Mouse (Mus musculus): Measurements from ENCODE around the gene Ttc28.

Gene Ttc28

DNA sequence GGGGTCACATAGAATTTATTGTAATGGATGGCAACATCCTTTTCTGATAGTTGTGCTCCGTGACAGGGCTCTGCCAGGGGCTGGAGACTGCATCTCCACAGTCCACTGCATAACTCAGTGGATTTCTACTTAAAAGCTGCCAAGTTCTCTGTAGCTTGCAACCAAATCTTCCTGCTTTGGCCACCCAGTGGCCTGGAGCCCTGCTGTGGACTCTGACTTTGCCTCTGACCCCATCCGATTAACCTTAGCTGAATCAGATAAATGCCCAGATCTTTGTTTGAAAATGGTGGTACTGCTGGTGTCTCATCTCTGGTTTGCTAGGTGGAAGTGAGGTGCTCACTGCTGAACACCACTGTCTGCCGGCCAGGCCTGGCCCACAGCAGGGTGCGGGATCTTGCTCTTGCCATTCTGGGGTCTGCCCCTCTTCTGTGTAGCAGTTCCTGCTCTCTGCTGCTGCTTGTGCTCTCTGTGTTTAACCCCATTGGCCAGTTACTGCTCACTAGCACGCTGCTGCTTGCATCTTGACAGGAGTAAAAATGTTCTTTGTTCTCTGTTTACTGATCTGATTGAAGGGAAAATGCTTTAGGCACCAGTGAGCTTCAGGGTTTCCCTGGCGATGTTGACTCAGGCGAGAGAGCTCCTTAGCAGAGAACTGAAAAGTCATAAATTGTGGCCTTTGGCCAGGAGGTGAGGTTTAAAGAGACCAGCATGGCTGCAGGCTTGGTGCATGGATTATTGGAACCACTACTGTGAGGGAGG is 219.1 kb downstream of the Ttc28 start:
- no peak for DNase-seq (ENCODE audit: low spot score)

DNA sequence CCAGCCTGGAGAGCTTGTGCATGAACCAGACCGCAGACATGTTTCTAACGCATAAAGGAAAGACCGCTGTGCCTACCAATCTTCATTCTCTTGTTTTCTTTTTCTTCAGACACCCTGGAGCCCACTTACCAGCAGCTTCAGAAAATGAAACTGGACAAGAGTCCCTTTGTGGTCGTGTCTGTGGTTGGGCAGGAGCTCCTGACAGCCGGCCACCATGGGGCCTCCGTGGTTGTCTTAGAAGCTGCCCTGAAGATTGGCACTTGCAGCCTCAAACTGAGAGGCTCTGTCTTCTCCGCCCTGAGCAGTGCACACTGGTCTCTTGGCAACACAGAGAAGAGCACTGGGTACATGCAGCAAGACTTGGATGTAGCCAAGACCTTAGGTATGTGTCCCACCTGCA is 221.0 kb downstream of the Ttc28 start:
- DNase-seq (ENCODE audit: low spot score) = no peak

DNA sequence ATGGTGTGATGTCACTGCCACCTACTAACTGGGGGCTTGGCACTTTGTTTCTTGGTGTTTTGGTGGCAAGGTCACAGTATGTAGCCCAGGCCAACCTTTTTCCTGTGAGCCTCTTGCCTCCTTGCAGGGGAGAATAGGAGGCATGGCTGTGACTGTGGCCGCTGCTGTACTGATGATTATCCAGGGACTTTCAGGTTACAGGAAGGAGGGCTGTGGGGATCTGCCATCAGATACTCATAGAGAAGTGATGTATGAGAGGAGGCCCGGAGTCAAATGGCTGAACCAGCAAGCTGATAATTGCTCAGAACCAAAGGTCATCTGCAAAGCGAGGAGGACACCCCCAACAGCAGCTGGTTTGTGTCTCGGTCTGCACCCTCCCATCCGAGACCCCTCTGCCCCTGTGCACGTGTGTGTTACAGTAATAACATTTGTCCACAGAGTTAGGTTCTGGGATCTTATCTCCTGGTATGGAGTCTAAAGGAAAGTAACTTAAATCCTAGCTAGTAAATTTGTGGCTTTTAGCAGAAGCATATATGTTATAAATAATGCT is 221.9 kb downstream of the Ttc28 start:
- no peak for DNase-seq (ENCODE audit: low spot score)

DNA sequence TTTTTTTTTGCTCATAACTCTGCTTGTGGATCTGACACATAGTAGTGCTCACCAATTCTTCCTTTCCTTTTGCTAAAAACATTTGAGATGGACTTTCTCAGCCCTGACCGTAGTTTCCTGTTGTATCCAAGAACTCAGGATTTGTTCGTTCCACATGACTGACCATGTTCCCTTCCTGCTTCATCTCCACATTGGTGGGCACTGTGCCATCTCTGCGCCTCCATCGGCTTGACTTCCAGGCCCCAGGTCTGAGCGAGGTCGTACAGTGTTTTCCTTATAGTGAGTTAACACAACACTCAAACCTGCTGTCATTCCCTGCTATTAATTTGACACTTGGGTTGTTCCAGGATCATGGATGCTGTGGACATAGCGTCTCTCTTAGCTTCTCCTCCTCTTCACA is 225.2 kb downstream of the Ttc28 start:
- peak; percentile 25 for DNase-seq (ENCODE audit: low spot score)

DNA sequence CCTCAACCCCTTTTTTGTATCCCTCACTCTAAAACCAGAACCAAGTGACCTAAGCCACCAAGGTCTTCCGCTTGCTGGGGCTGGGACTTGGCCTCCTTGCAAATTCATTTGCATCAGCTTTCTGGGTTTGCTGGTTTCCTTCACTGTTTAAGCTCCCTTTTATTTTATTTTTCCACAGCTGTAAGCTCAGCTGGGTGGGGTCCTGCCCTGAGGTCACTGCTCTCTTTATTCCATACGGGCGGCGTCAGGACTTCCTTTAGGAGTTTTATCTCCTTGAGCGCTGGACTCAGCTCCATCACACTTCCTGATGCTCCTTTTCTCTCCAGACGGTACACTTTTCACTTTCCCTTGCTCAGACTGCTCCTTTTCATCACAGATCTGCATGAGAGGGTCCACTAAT is 231.8 kb downstream of the Ttc28 start:
- DNase-seq (ENCODE audit: low spot score) = no peak

DNA sequence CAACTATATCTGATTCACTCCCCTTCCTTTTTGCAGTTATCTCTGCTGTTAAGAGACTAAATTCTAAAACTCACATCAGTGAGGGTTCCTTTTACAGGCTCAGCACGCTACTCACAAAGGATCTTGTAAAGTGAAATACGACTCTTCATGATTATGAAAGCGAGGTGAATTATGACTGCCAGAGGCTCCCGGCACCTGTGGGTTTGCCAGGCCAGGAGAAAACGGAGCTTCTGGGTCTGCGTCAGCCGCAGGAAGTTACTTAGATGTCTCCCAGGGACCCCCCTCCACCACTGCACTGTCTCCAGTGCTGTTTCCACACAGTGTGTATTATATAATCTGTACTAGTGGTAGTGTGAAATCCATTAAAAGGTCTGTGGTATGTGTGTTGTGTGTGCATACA is 233.6 kb downstream of the Ttc28 start:
- no peak for DNase-seq (ENCODE audit: low spot score)

DNA sequence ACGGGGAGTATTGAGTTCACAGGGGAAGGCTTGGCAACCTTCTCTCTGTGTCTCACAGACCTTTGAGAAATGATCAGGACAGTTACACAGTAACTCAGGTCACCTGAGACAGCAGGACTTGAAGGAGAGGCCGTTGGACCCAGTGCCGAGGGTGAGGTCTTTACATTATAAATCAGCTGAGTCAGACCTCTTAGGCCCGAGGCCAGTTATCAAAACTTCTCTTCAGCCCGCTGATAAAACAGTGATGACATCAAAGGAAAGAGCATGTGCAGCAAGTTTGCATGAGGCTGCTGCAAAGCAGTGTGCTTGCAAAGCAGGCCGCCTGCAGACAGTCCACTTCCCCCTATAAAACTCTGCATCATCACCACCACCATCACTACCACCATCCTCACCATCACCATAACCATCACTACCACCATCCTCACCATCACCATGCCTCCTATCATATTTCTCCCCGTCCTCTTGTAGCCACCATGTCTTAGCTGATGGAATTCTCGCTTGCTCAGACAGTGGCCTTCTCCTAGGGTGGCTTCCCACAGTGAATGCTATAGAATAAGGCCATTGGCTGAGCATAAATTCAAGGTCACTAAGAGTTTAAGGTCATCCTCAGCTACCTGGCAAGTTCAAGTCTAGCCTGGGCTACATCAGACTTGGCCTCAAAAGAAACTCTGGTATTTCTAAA is 234.2 kb downstream of the Ttc28 start:
- peak; percentile 16 for DNase-seq (ENCODE audit: low spot score)

DNA sequence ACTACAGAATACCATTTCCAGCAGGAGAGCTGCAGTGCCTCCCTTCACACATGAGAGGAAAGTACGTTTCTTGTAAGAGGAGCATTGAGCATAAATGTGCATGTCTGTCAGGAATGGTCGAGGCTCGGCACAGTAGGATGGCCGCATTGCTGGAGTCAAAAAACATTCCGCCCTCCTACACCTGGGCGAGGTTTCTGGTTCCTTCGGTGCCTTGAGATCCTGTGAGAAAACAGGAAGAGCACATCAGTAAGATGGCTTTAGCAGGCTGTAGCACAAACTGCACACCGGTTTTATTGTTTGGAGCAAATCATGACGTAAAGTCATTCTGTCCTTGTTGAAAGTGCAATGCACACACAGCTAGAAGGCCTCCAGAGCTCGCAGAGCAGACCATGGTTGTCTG is 235.0 kb downstream of the Ttc28 start:
- no peak for DNase-seq (ENCODE audit: low spot score)

DNA sequence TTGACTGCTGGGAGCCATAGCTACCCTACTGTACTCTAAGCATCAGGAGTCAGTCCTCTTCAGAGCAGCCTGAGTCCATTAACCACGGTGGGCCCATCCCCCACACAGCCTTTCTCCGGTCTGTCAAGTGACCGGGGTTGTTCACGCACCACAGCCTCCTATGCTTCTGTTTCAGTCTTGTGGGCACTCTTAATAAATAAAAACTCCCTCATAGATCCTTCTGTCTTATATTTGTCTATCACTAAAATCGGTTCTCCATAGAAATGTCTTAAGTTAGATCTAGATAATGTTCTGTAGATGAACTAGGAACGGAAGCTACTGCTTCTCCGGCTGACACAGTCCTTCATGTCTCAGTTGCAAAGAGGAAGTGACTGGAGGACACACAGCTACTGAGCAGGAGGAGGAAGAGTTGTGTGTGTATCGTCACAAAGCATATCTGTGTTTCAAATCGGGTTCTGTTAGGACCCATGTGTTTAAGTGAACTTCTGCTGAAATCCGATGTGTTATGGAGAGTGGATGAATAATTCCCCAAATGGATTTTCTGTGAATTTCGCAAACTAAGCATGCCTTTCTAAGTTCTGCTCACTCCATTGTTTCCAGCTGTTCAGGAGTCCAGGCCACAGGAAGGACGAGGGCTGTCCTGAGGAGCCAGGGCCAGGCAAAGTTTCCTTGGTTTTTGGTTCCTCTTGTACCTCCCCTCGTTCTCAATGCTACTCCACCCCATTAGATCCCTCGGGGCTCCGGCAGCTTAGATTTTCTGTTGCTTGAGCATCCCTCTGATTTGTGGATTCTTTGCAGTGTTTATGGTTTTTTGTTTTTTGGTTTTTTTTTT is 236.1 kb downstream of the Ttc28 start:
- DNase-seq (ENCODE audit: low spot score) = no peak

DNA sequence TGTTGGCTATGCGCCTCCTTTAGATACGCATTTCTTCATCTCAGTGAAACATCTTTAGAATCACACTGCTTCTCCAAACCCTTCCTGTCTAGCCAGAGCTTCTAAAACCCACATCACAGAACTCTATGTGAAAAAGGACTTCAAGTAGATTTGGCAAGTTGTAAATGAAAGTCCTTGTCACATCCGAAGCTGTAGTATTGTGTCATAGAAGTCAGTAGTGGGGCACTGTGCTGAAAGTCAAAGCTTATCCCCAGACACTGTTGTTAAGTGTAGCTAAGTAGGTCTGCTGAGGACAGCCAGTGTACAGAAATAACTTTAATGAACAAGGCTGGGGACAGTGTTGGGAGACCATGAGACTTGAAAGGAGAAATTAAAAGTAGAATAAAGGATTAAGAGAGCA is 240.2 kb downstream of the Ttc28 start:
- DNase-seq (ENCODE audit: low spot score) = no peak

DNA sequence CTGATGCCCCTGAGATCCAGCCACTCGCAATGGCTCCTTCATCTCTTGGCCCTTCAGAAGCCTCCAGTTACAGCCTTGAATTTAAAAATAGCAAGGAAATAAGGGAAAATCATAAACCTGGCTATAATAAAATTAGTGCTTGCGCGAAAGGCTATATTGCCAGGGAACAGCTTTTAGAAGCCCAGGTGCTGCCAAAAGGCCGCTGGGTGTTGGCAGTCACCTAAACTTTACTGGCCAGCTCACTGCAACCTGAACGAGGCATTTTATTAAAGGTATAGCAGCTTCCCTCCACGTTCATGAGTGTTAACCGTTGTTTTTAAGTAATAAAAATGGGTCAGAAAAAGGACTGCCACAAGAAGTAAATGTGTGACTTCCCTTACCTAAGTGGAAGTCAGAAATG is 240.7 kb downstream of the Ttc28 start:
- no peak for DNase-seq (ENCODE audit: low spot score)

DNA sequence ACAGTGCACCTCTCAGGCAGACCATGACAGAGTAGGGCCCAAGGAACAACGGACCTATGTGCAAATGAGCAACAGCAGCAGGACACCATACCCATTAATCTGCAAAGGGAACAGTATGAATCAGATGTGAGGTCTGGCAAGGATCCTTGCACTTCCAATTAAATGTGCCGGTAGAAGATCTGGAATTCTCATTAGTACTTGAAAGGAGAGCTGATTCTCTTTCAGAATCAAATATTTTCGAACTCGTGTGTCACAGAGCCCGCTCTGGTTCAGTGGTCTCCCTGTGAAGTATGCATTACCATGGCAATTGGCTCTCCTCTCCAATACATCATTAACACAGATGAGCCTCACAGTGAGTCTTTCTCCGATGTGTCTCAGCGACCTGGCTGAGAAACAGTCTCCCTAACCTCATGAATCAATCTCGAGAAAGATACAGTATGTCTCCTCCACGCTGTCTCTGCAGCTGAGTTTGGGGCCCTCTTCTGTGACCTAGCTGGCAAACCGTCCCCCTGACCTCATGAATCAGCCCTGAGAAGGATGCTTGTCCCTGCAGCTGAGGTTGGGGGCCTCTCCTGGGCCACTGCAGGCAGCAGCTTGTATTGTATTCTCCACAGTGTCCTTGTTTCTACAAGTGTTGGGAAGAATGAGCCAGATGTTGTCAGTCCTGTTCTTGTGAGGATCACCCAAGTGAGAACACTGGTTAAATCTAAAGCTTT is 241.3 kb downstream of the Ttc28 start:
- no peak for DNase-seq (ENCODE audit: low spot score)

DNA sequence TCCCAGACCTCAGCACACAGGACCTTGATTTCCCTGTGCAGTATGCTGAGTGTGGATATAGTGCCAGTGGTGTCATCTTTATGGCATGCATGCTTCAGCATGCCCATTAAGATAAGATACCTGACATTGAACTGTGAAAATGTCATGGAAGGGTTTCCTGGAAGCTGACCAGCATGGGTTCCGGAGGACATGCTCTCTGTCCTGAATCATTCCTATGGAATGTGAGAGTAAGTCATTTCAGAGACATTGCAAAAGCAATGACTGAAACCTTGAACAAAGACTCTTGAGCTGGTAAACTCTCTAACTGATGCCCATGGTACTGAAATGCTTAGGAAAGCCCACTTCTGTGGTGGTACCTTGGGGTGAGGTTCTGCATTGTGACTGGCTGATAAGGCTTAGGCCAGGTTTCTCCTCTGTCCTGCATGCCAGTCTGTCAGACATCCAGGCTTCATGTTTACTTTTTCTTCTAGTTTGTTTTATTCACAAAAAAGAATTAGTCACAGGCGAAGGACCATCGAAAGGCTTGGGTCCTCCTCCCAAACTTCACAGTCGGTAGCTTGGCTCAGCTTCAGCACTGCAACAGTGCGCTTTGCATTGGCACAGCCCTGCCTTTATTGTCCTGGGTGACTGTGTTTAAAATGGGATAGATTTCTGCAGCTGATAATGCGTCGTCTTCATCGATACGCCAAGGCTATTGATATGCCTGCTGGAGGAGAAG is 242.9 kb downstream of the Ttc28 start:
- DNase-seq (ENCODE audit: low spot score) = no peak

DNA sequence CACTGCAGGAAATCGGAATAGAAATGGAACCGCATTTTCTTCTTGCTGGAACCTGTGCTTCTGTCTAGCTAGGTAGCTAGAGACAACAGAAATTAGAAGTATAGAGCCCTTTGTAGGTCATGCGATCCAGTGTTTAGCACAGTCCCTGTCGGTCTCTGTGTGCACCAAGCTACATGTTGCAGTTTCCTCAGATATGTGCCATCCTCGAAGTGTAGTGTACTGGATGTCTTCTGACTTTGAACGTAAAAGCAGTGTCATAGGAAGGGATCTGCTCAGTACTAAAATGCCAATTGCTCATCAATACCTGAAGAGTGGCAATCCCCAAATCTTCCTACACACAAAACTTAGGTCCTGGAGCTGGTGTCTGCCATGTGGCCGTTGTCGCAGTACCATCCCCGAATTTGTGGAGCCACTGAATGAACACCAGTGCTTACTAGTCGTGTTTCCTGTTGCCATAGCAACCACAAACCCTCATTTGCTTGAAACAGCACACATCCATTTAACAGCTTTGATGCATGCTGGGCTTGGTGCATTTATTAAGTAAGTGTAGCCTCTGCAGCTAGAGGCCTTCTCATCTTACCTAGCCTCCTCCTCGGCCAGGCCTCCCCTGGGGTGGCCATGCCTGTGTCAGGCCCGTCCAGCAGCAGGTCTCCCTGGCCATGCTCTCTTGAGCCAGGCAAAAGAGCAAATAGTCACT is 243.6 kb downstream of the Ttc28 start:
- no peak for DNase-seq (ENCODE audit: low spot score)

DNA sequence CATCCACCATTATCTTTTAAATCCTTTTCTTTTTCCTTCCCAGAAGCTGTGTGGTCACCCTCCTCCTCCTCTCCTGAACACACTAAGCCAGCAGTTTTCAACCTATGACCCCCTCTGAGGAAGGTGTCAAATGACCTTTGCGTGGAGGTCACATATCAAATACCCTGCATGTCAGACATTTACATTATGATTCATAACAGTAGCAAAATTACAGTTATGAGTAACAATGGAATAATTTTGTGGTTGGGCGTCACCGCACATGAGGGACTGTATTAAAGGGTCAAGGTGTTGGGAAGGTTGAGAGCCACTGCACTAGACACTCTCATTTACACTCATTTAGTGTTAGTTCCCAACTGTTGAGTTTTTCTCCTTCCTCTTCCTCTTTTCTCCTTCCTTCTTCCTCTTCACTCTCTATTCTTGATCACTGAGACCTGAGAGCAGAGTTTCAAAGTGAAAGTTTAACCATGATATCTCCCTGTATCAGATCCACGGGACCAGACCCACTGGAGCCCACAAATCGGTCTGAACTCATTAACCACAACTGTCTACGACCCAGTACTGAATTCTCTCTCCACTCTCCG is 245.1 kb downstream of the Ttc28 start:
- no peak for DNase-seq (ENCODE audit: low spot score)

DNA sequence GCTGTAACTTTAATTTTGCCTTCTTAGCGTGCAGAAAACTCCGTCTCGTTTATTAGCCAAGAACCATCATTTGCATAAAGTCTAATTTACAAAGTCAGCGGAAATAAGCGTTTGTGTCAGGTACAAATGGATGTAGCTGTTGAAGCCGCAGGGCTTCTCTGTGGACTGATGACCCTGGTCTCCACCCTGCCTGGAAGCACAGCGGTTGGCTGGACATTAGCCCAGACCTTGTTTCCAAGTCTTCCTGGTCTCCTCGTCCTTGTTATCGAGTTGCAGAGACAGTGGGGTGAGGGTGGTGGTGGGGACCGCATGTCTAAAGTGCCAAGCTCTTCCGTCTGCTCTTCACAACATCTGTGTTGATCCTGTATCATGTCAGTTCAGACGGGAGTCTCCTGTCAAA is 246.1 kb downstream of the Ttc28 start:
- DNase-seq (ENCODE audit: low spot score) = no peak

DNA sequence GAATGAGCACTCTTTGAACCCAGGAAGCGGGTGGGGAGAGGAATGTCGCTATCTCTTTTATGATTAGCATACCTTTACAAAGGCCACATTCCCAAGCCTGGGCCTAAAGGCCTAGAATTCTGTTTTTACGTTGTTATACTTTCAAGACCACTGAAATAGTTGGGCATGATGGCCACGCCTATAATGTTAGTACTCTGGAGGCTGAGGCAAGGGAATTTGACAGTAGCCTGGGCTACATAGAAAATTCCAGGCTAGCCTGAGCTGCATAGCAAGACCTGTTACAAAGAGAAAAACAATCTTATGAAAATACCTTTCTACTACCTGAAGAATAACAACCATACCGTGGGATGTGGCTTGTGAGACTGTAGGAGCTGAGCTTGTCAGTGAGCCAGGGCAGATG is 248.2 kb downstream of the Ttc28 start:
- DNase-seq (ENCODE audit: low spot score) = no peak

DNA sequence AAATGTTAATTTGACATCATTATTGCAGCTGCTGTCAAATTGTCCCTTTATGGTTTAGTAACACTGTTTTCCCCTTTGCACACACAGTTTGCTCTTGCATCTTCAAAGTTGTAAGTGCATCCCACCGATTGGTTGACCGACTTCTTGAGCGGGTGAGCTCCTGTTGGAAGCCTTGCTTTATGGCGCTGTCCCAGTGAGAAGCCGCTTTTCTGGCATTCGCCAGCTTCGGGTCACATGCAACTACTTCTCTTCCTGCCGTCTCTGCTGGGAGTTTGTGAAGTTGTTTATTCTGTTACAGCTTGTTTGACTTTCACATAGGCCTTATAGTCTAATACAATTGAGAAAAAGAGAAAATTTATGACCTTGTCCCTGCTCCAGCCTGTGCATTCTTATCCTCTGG is 250.5 kb downstream of the Ttc28 start:
- no peak for DNase-seq (ENCODE audit: low spot score)

DNA sequence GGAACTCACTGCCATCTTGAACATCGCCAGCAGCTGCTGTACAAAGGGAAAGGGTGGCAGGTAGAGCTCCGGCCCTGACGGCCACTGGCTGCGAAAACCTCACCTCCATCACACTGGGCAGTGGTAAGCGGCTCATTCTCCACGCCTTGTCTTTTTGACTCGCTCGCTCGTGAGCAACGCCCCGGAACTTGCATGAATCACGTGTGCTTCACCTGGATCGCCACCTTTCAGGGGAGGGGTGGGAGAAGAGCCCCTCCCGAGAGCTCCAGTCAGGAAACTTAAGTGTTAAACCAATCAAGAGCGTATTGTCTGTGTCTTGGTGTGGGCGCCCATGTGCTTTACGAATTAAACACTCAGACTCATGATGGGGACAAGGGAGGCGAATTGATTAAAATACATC is 252.0 kb downstream of the Ttc28 start:
- no peak for DNase-seq (ENCODE audit: low spot score)

DNA sequence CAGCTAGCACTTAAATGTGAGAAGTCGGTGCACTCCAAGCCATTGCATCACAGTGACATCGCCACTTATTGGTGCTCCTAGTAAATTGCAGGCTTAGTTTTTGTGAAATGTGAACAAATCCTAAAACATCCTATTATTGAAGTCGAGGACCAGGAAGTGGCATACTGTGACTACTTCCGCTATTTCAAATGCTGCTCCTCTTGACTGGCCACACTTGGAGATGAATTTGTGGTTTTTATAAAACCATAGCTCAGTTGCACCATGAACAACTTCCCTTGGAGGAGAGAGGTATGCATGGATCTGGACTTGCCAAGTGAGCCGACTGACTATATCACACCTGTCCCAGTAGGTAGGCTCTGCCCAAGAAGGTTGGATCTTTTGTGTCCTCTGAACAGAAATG is 253.5 kb downstream of the Ttc28 start:
- DNase-seq (ENCODE audit: low spot score) = no peak
